19 mouse cellular contexts compared by ENCODE assay signal in genomic region chr15:6242132-6242531, GRCm38 (mm10). TPM values are rescaled to one million over a fixed set of nuclear protein-coding genes. Genes with fewer than 3 reads are reported as not detected.
DNase-seq lines count a peak whose midpoint lies in the region; TF ChIP-seq lines count a peak whose summit lies in the region.
"Had no signal": no experiment of that assay in that cellular context is flagged by ENCODE, and none has a peak within 500 bp of the region (broad histone marks: within the 10 kb centered on the region; RNA-seq: fewer than 3 reads in every experiment).

No protein-coding gene starts in this region.

- 81% methylated on average over 4 of the region's 4 CpGs for WGBS in cerebellum, adult 2 months

- H3K27ac ChIP-seq in cerebellum, adult 2 months (ENCODE audit: insufficient read depth, low read length) = no peak overlapping the region
- H3K27ac ChIP-seq: forebrain, embryonic 12.5 days; hindbrain, embryonic 13.5 days; intestine, embryonic 15.5 days; midbrain, embryonic 13.5 days had no signal

- no peaks in the 10 kb centered on the region for H3K4me1 ChIP-seq in cerebellum, adult 2 months (ENCODE audit: control insufficient read depth, insufficient read depth, low read length)
- H3K4me1 ChIP-seq: forebrain, embryonic 12.5 days; midbrain, embryonic 13.5 days had no signal

- H3K4me3 ChIP-seq in cerebellum, adult 2 months (replicated peaks; ENCODE audit: insufficient read depth, low read depth, low read length) = no peak overlapping the region
- H3K4me3 ChIP-seq: forebrain, embryonic 12.5 days; hindbrain, embryonic 13.5 days; intestine, embryonic 15.5 days; midbrain, embryonic 13.5 days; myocyte had no signal

- DNase-seq in adrenal gland, postnatal 10 days = peak; percentile 13
- no peak for DNase-seq in adrenal gland, adult 18-20 months (ENCODE audit: low spot score in 2 of 2)
- DNase-seq in kidney, postnatal 10 days = peak; percentile 60
- no peak for DNase-seq in kidney, adult 8-10 months
- DNase-seq in brain, embryonic 14.5 days (ENCODE audit: low read depth) = peak; percentile 13
- peak; percentile 8 for DNase-seq in heart, postnatal 4 days
- no peak for DNase-seq in cerebellum, adult 2 months
- no peak for DNase-seq in frontal cortex, postnatal 25 days (ENCODE audit: low spot score in 2 of 2)
- DNase-seq: cerebellum, adult 18-20 months; layer of hippocampus, adult 9-11 months; lung, postnatal 14 days; retina, postnatal 1 day had no signal

- no peak for TF ChIP-seq CTCF in brain, embryonic 14.5 days (IDR thresholded peaks at IDR 0.05; ENCODE audit: borderline replicate concordance, extremely low read depth, insufficient read depth, insufficient read length)
- TF ChIP-seq CTCF in cerebellum, adult 2 months (IDR thresholded peaks at IDR 0.05; ENCODE audit: borderline replicate concordance, insufficient read depth, low read depth, low read length) = no peak

- no peak for TF ChIP-seq POLR2A in brain, embryonic 14.5 days (IDR thresholded peaks at IDR 0.05; ENCODE audit: borderline replicate concordance, extremely low read depth, insufficient read depth, insufficient read length, poor library complexity, severe bottlenecking)
- TF ChIP-seq POLR2A in cerebellum, adult 2 months (IDR thresholded peaks at IDR 0.05; ENCODE audit: borderline replicate concordance, insufficient read depth, low read length) = no peak

- no peaks in the 10 kb centered on the region; the same call in 1 of the 2 replicates for H3K27me3 ChIP-seq in cerebellum, adult 2 months (ENCODE audit: control insufficient read depth, insufficient read depth, low read length)
- H3K27me3 ChIP-seq: CH12.LX; forebrain, embryonic 12.5 days; hindbrain, embryonic 13.5 days; intestine, embryonic 15.5 days; midbrain, embryonic 13.5 days had no signal

RNA-seq across cellular contexts. Expression of gene Dab2, which starts 57.5 kb away (rescaled TPM):
- total RNA-seq in adrenal gland, postnatal 10 days (2021) = 100 to 1,000 TPM; 305 to 358 TPM
- 100 to 1,000 TPM; 329 to 456 TPM for total RNA-seq in adrenal gland, adult 18-20 months (2021)
- polyA plus RNA-seq in brain, embryonic 14.5 days (2012; rRNA removed) = 20.3 and 29.4 TPM in 2 replicates
- total RNA-seq in heart, postnatal 4 days (2021) = 10 to 100 TPM; 45.2 to 49.0 TPM
- polyA plus RNA-seq in cerebellum, adult 2 months (2012; rRNA removed) = 8.2 and 11.9 TPM in 2 replicates
- total RNA-seq: neutrophil, adult 5-6 weeks had no signal

Comparison
In these comparisons a context has a peak if more than half of its experiments do, and no peak if none do; other contexts are left out.
1. DNase-seq: peak in adrenal gland, postnatal 10 days (single experiment), kidney, postnatal 10 days (single experiment), brain, embryonic 14.5 days (single experiment) and heart, postnatal 4 days (single experiment); none in adrenal gland, adult 18-20 months (0 of 2), kidney, adult 8-10 months (0 of 2), cerebellum, adult 2 months (0 of 2) and frontal cortex, postnatal 25 days (0 of 2).
2. RNA of gene Dab2, which starts 57.5 kb away (total RNA-seq): 329 to 456 TPM in adrenal gland, adult 18-20 months and 305 to 358 TPM in adrenal gland, postnatal 10 days; 45.2 to 49.0 TPM in heart, postnatal 4 days; every median in the first group is over 4 times any median in the second.